Mouse (Mus musculus): ENCODE measurements around the gene Klhl26. TPM values are rescaled to one million over a fixed set of nuclear protein-coding genes. Genes with fewer than 3 reads are reported as not detected.
A peak's percentile ranks its signal among the peaks of the same experiment; 100 is the strongest.

The Klhl26 gene
- polyA plus RNA-seq, 1 experiment from 2014 or later, result 9.3 TPM

GRCm38 (mm10) chr8:70408301-70408700 lies 68.5 kb downstream of the Klhl26 start:
- H3K4me3 ChIP-seq (ENCODE audit: low read depth, low read length), result no peak overlapping the region
- H3K27ac ChIP-seq (ENCODE audit: low read depth, low read length), result peak overlapping the region; percentile 73
- no peaks in the 10 kb centered on the region for H3K9me3 ChIP-seq (ENCODE audit: control insufficient read depth)
- peaks cover 29% of the 10 kb centered on the region for H3K4me1 ChIP-seq (replicated peaks; ENCODE audit: control insufficient read depth, insufficient read depth, low read length)
- TF ChIP-seq CTCF (IDR thresholded peaks at IDR 0.05; ENCODE audit: low read depth), result no peak
- H3K36me3 ChIP-seq (ENCODE audit: control insufficient read depth, insufficient read depth), result peaks cover 6% of the 10 kb centered on the region; the same call in 1 of the 2 replicates
- 0 out of 2 replicates have a peak overlapping the region, but pooled peaks have one; percentile 37 for H3K9ac ChIP-seq (ENCODE audit: low read depth, low read length)
- WGBS, result 19% methylated on average over 6 of the region's 6 CpGs
- H3K27me3 ChIP-seq (replicated peaks; ENCODE audit: control insufficient read depth, insufficient read depth, low read length), result no peaks in the 10 kb centered on the region
- ATAC-seq, result peak; percentile 76
- peak overlapping the region; percentile 45 for H3K4me2 ChIP-seq (replicated peaks; ENCODE audit: low read depth)

- WGBS, result 39% methylated on average over 10 of the region's 11 CpGs
- peak overlapping the region; percentile 25 for H3K4me2 ChIP-seq (replicated peaks; ENCODE audit: low read depth)
- H3K9me3 ChIP-seq (ENCODE audit: control insufficient read depth), result no peaks in the 10 kb centered on the region
- H3K4me3 ChIP-seq (ENCODE audit: low read depth, low read length), result no peak overlapping the region
- peaks cover 29% of the 10 kb centered on the region for H3K4me1 ChIP-seq (replicated peaks; ENCODE audit: control insufficient read depth, insufficient read depth, low read length)
- H3K27me3 ChIP-seq (replicated peaks; ENCODE audit: control insufficient read depth, insufficient read depth, low read length), result no peaks in the 10 kb centered on the region
- peak; percentile 80 for ATAC-seq
- peak overlapping the region; percentile 78 for H3K27ac ChIP-seq (ENCODE audit: low read depth, low read length)
- peaks cover 6% of the 10 kb centered on the region; the same call in 1 of the 2 replicates for H3K36me3 ChIP-seq (ENCODE audit: control insufficient read depth, insufficient read depth)
- no peak for TF ChIP-seq CTCF (IDR thresholded peaks at IDR 0.05; ENCODE audit: low read depth)
- no peak overlapping the region for H3K9ac ChIP-seq (ENCODE audit: low read depth, low read length)
Observed at GRCm38 (mm10) chr8:70406427-70407069, 70.2 kb downstream of the Klhl26 start.

GRCm38 (mm10) chr8:70405189-70405588 lies 71.6 kb downstream of the Klhl26 start:
- no peak overlapping the region for H3K4me3 ChIP-seq (ENCODE audit: low read depth, low read length)
- H3K9me3 ChIP-seq (ENCODE audit: control insufficient read depth), result no peaks in the 10 kb centered on the region
- H3K36me3 ChIP-seq (ENCODE audit: control insufficient read depth, insufficient read depth), result peaks cover under 1% of the 10 kb centered on the region
- 0 out of 2 replicates have a peak overlapping the region, but pooled peaks have one; percentile 3 for H3K9ac ChIP-seq (ENCODE audit: low read depth, low read length)
- no peak for TF ChIP-seq CTCF (IDR thresholded peaks at IDR 0.05; ENCODE audit: low read depth)
- H3K4me1 ChIP-seq (replicated peaks; ENCODE audit: control insufficient read depth, insufficient read depth, low read length), result peaks cover 29% of the 10 kb centered on the region
- H3K27me3 ChIP-seq (replicated peaks; ENCODE audit: control insufficient read depth, insufficient read depth, low read length), result no peaks in the 10 kb centered on the region
- H3K27ac ChIP-seq (ENCODE audit: low read depth, low read length), result peak overlapping the region; percentile 78
- H3K4me2 ChIP-seq (replicated peaks; ENCODE audit: low read depth), result peak overlapping the region; percentile 37
- ATAC-seq, result peak; percentile 41; the same call in 1 of the 2 replicates
- 23% methylated on average over 7 of the region's 7 CpGs for WGBS

GRCm38 (mm10) chr8:70404212-70404611 lies 72.6 kb downstream of the Klhl26 start:
- Histone ChIP-seq H3K4me1 (replicated peaks; ENCODE audit: control insufficient read depth, insufficient read depth, low read length) (peaks cover 28% of the 10 kb centered on the region), H3K9ac (ENCODE audit: low read depth, low read length) (no peak overlapping the region), H3K4me3 (ENCODE audit: low read depth, low read length) (no peak overlapping the region), H3K27me3 (replicated peaks; ENCODE audit: control insufficient read depth, insufficient read depth, low read length) (no peaks in the 10 kb centered on the region), H3K4me2 (replicated peaks; ENCODE audit: low read depth) (no peak overlapping the region), H3K27ac (ENCODE audit: low read depth, low read length) (no peak overlapping the region), H3K36me3 (ENCODE audit: control insufficient read depth, insufficient read depth) (peaks cover 5% of the 10 kb centered on the region), H3K9me3 (ENCODE audit: control insufficient read depth) (no peaks in the 10 kb centered on the region)
- no peak for ATAC-seq
- TF ChIP-seq CTCF (IDR thresholded peaks at IDR 0.05; ENCODE audit: low read depth), result peak; percentile 50
- WGBS, result 91% methylated on average over 3 of the region's 3 CpGs

Other genes with a start within 250 kb of the Klhl26 start
- gene Sugp2, start 242.7 kb downstream of the Klhl26 start, polyA plus RNA-seq (2015; fragmentation: Nextera tagmentation; extraction: Ambion mirVana), result 8.0 and 11.5 TPM in 2 replicates
- gene Armc6, start 242.5 kb downstream of the Klhl26 start, polyA plus RNA-seq (2015; fragmentation: Nextera tagmentation; extraction: Ambion mirVana), result 10.0 and 11.2 TPM in 2 replicates
- gene Homer3, start 194.1 kb downstream of the Klhl26 start, polyA plus RNA-seq (2015; fragmentation: Nextera tagmentation; extraction: Ambion mirVana), result 18.5 and 18.7 TPM in 2 replicates
- gene Ddx49, start 174.5 kb downstream of the Klhl26 start, polyA plus RNA-seq (2015; fragmentation: Nextera tagmentation; extraction: Ambion mirVana), result 32.9 and 34.5 TPM in 2 replicates
- 338 and 383 TPM in 2 replicates for gene Cope, start 174.4 kb downstream of the Klhl26 start, polyA plus RNA-seq (2015; fragmentation: Nextera tagmentation; extraction: Ambion mirVana)
- gene Cers1, start 161.2 kb downstream of the Klhl26 start, polyA plus RNA-seq (2015; fragmentation: Nextera tagmentation; extraction: Ambion mirVana), result 1.3 and 1.7 TPM in 2 replicates
- gene Gdf1, start 147.2 kb downstream of the Klhl26 start, polyA plus RNA-seq (2015; fragmentation: Nextera tagmentation; extraction: Ambion mirVana), result 0.38 TPM in 1 of 2 replicates, not detected in the other
- 9.7 and 10.1 TPM in 2 replicates for gene Upf1, start 123.7 kb downstream of the Klhl26 start, polyA plus RNA-seq (2015; fragmentation: Nextera tagmentation; extraction: Ambion mirVana)
- 0.25 and 0.41 TPM in 2 replicates for gene Comp, start 103.4 kb downstream of the Klhl26 start, polyA plus RNA-seq (2015; fragmentation: Nextera tagmentation; extraction: Ambion mirVana)
- 8.1 and 9.2 TPM in 2 replicates for gene Crtc1, start 37.4 kb downstream of the Klhl26 start, polyA plus RNA-seq (2015; fragmentation: Nextera tagmentation; extraction: Ambion mirVana)
- gene Tmem59l, start 10.4 kb upstream of the Klhl26 start, polyA plus RNA-seq (2015; fragmentation: Nextera tagmentation; extraction: Ambion mirVana), result 2.3 and 2.4 TPM in 2 replicates
- gene Crlf1, start 16.2 kb upstream of the Klhl26 start, polyA plus RNA-seq (2015; fragmentation: Nextera tagmentation; extraction: Ambion mirVana), result 0.61 and 0.81 TPM in 2 replicates
- gene Rex1bd, start 29.8 kb upstream of the Klhl26 start, polyA plus RNA-seq (2015; fragmentation: Nextera tagmentation; extraction: Ambion mirVana), result 145 and 148 TPM in 2 replicates
- 805 and 863 TPM in 2 replicates for gene Uba52, start 33.8 kb upstream of the Klhl26 start, polyA plus RNA-seq (2015; fragmentation: Nextera tagmentation; extraction: Ambion mirVana)
- 199 and 203 TPM in 2 replicates for gene Fkbp8, start 50.8 kb upstream of the Klhl26 start, polyA plus RNA-seq (2015; fragmentation: Nextera tagmentation; extraction: Ambion mirVana)
- 46.4 and 52.1 TPM in 2 replicates for gene Kxd1, start 51.0 kb upstream of the Klhl26 start, polyA plus RNA-seq (2015; fragmentation: Nextera tagmentation; extraction: Ambion mirVana)
- 11.8 and 13.0 TPM in 2 replicates for gene Ell, start 62.5 kb upstream of the Klhl26 start, polyA plus RNA-seq (2015; fragmentation: Nextera tagmentation; extraction: Ambion mirVana)
- 19.4 and 21.0 TPM in 2 replicates for gene Isyna1, start 117.4 kb upstream of the Klhl26 start, polyA plus RNA-seq (2015; fragmentation: Nextera tagmentation; extraction: Ambion mirVana)
- 63.2 and 65.3 TPM in 2 replicates for gene Ssbp4, start 131.9 kb upstream of the Klhl26 start, polyA plus RNA-seq (2015; fragmentation: Nextera tagmentation; extraction: Ambion mirVana)
- 2.1 and 2.2 TPM in 2 replicates for gene Lrrc25, start 139.2 kb upstream of the Klhl26 start, polyA plus RNA-seq (2015; fragmentation: Nextera tagmentation; extraction: Ambion mirVana)
- 1.7 and 1.9 TPM in 2 replicates for gene Gdf15, start 155.5 kb upstream of the Klhl26 start, polyA plus RNA-seq (2015; fragmentation: Nextera tagmentation; extraction: Ambion mirVana)
- 79.0 and 92.1 TPM in 2 replicates for gene Pgpep1, start 183.4 kb upstream of the Klhl26 start, polyA plus RNA-seq (2015; fragmentation: Nextera tagmentation; extraction: Ambion mirVana)
- gene Lsm4, start 196.3 kb upstream of the Klhl26 start, polyA plus RNA-seq (2015; fragmentation: Nextera tagmentation; extraction: Ambion mirVana), result 181 and 182 TPM in 2 replicates
- gene Jund, start 222.0 kb upstream of the Klhl26 start, polyA plus RNA-seq (2015; fragmentation: Nextera tagmentation; extraction: Ambion mirVana), result 114 and 121 TPM in 2 replicates
- not detected in 2 replicates for gene Iqcn, start 226.5 kb upstream of the Klhl26 start, polyA plus RNA-seq (2015; fragmentation: Nextera tagmentation; extraction: Ambion mirVana)
- gene Gm3336, start 241.6 kb upstream of the Klhl26 start, polyA plus RNA-seq (2015; fragmentation: Nextera tagmentation; extraction: Ambion mirVana), result 2.8 TPM in 2 replicates
- gene Pde4c, start 246.8 kb upstream of the Klhl26 start, polyA plus RNA-seq (2015; fragmentation: Nextera tagmentation; extraction: Ambion mirVana), result 0.21 and 0.31 TPM in 2 replicates